Mouse (Mus musculus) ES-CJ7 (cell line): ENCODE data around the gene Nxnl2.

ENCODE experiments used
- DNase-seq: peaks from one replicate; pipeline ENCODE4 v3.0.0; 2011; ENCODE audit warnings: low read depth, low spot score

The Nxnl2 gene

GRCm38 (mm10) chr13:51178932-51179331 lies 8.1 kb downstream of the Nxnl2 start:
- no peak for DNase-seq

GRCm38 (mm10) chr13:51179362-51179761 lies 8.5 kb downstream of the Nxnl2 start:
- no peak for DNase-seq

GRCm38 (mm10) chr13:51182236-51182635 lies 11.4 kb downstream of the Nxnl2 start:
- no peak for DNase-seq

- no peak for DNase-seq
Measured at GRCm38 (mm10) chr13:51184896-51185295, 14.1 kb downstream of the Nxnl2 start.

- no peak for DNase-seq
Measured at GRCm38 (mm10) chr13:51190336-51190735, 19.5 kb downstream of the Nxnl2 start.

- peak; percentile 68 for DNase-seq
Measured at GRCm38 (mm10) chr13:51191416-51192140, 20.8 kb downstream of the Nxnl2 start.

GRCm38 (mm10) chr13:51193893-51194292 lies 23.1 kb downstream of the Nxnl2 start:
- DNase-seq: no peak

- no peak for DNase-seq
Measured at GRCm38 (mm10) chr13:51197699-51198098, 26.9 kb downstream of the Nxnl2 start.

GRCm38 (mm10) chr13:51198186-51198585 lies 27.4 kb downstream of the Nxnl2 start:
- no peak for DNase-seq

- peak; percentile 30 for DNase-seq
Measured at GRCm38 (mm10) chr13:51201985-51202843, 31.4 kb downstream of the Nxnl2 start.

- peak; percentile 50 for DNase-seq
Measured at GRCm38 (mm10) chr13:51202844-51203173, 32.0 kb downstream of the Nxnl2 start.

- DNase-seq: peak; percentile 94
Measured at GRCm38 (mm10) chr13:51203467-51203866, 32.6 kb downstream of the Nxnl2 start.

GRCm38 (mm10) chr13:51204081-51204480 lies 33.3 kb downstream of the Nxnl2 start:
- peak; percentile 13 for DNase-seq

- DNase-seq: peak; percentile 27
Measured at GRCm38 (mm10) chr13:51207965-51208364, 37.1 kb downstream of the Nxnl2 start.

- DNase-seq: no peak
Measured at GRCm38 (mm10) chr13:51208378-51209100, 37.7 kb downstream of the Nxnl2 start.

GRCm38 (mm10) chr13:51210639-51211038 lies 39.8 kb downstream of the Nxnl2 start:
- peak; percentile 17 for DNase-seq

- no peak for DNase-seq
Measured at GRCm38 (mm10) chr13:51214746-51215145, 43.9 kb downstream of the Nxnl2 start.

- DNase-seq: no peak
Measured at GRCm38 (mm10) chr13:51220897-51221296, 50.1 kb downstream of the Nxnl2 start.

GRCm38 (mm10) chr13:51221425-51222160 lies 50.8 kb downstream of the Nxnl2 start:
- no peak for DNase-seq
